Mouse (Mus musculus) MN1 (cell line): ENCODE measurements at regions not wholly inside any gene's neighbourhood (a gene's known extent, or its start where the extent isn't known, plus 50 kb on each side); places are given as distances from the start of the nearest gene placed in this dataset.

ENCODE experiments used
- DNase-seq: peaks from one replicate; pipeline ENCODE4 v3.0.0-alpha.2; 2016; ENCODE audit warnings: low spot score

DNA sequence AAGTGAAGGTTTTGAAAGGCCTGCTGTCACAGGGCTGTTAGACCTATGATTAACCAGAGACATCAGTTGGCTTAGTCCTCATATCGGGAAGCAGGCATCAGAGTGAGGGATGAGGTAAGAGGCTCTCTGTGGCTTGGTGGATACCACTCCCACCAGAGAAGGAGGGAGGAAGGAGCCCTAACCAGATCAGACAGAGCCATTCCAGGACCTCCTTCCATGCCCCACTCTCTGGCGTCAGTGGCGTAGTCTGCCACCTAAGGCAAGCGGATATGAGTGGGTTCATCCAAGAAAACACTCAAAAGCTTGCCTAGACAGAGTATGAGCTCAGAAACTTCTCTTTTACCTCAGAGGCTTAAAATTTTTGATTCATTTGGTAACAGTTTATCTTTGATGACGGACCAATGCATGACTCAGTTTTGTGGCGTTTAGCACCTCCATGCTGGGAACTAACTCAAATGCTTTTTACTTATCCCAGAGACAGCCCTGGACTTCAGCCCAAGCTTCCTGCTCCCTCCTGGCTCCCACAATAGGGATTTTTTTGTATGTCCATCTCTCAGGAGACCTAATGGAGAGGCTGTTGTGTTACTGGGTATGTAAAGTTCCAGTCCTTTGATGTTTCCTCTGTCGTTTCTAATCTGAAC, 367.5 kb upstream of the Rasgrp1 start:
- DNase-seq = peak; percentile 7

DNA sequence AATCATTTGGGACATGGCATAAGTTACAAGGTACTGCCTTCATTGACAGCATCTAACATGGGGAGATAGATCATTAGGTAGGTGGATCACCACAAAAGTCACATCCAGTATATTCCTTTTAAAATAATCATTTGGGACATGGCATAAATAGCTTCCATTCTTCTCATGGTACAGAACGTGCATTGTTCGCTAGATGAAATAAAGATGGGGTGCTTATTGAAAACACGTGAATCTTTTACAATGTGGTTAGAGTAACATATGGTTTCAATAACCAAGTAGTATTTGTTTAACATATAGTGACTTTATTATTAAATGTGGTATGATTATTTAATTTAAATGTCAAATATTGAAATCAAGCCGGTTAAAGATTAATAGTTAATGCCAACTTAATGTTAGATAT, 381.3 kb upstream of the Rasgrp1 start:
- DNase-seq = no peak

DNA sequence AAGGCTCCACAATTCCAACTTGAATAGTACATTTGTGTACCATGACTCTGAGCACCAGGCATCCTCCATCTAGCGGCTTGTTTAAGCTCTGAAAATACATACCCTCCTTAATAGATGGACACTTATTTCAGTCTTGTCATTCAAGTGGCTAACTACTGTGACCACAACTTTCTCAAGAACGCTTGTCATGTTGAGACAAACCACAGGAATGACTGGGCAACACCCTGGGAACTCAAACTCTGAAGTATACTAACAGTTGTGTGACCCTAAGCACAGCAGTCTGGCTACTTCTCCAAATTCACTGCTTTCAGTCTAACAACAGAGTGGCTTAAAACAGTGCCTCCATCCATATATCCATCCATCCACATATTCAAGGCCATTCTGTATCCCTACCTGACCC, 380.4 kb upstream of the Thbs1 start:
- no peak for DNase-seq

- no peak for DNase-seq
These were observed 369.3 kb upstream of the Thbs1 start for GRCm38 (mm10) chr2:117742413-117742812.

GRCm38 (mm10) chr2:117743901-117744300, 367.8 kb upstream of the Thbs1 start:
- no peak for DNase-seq

DNA sequence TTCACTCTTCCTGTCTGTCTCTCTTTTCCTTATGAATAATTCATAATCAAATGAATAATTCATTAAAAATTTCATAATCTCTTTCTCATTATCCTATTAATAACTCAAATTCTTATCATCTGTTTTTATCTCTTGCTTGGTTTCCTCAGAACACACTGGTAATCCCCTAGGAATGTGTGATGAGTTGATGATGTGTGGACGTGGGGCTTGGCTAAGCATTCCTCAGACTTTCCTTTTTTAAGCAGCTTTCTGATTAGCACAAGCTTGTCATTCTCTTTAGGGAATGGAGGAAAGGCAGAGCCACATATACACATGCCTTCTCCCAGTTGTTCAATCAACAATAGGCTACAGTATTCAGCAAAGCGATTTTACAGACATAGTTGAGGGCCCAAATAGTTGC, 365.9 kb upstream of the Thbs1 start:
- no peak for DNase-seq

DNA sequence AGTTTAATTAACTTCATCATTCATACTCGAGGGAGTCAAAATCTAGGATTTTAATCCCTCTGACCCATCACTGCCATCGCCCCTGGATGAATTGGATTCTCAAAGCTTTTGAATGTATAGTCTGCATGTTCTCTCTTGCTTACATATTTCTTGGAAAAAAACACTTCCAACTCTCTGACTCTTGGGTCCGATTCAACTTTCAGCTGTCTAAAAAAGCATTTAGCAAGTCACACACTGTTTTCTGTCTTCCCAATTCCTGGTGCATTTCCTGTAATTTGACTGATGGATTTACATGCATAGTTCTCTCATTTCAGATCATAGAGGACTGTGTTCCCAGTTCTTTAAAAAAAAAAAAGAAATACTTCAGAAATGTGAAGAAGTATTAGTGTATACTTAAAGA, 364.5 kb upstream of the Thbs1 start:
- DNase-seq = no peak

DNA sequence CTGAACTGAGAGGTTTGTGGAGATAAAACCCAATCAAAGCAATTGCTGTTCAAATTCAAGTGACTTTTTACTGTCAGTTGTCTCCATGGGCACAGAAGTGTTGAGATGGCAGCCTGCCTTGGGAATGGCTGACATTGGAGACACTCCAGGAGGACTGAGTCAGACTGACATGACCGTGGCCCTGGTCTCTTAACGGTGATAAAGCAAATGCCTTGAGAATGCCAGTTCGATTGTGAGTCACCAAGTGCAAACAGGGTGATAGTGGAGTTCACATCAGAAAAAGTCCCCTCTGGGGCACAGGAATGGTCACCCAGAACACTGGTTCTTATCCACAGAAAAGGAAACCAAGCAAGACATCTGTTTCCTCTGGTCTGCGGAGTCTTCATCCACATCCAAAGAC, 362.8 kb upstream of the Thbs1 start:
- DNase-seq = no peak

DNA sequence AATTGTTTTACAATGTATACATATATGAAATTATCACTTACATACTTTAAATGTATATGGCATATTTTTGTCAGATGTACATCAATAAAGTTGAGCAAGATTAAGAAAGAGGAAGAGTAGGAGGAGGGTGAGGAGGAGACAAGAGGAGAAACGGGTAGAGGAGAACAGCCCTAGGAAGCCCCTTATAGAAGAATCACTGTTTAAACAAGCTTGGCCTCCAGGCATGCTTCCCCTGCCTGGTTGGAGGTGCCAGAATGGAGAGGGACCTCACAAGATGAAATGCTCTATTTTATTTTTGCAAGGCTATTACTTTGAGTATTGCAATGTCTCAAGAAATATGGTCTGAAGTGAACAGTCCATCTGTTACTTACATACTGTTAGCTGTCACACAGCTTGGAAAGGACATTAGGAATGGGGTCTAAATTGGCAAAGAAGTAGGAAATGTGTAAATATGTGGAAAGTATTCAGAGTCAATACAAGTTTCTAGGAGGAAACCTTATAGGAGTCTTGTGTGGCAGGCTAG, 352.1 kb upstream of the Thbs1 start:
- DNase-seq = no peak

GRCm38 (mm10) chr2:117763631-117764030, 348.0 kb upstream of the Thbs1 start:
- no peak for DNase-seq

GRCm38 (mm10) chr2:117765572-117765971, 346.1 kb upstream of the Thbs1 start:
- no peak for DNase-seq

GRCm38 (mm10) chr2:117766450-117766849, 345.2 kb upstream of the Thbs1 start:
- no peak for DNase-seq

- DNase-seq = no peak
These were observed 342.1 kb upstream of the Thbs1 start for GRCm38 (mm10) chr2:117769402-117770114.

DNA sequence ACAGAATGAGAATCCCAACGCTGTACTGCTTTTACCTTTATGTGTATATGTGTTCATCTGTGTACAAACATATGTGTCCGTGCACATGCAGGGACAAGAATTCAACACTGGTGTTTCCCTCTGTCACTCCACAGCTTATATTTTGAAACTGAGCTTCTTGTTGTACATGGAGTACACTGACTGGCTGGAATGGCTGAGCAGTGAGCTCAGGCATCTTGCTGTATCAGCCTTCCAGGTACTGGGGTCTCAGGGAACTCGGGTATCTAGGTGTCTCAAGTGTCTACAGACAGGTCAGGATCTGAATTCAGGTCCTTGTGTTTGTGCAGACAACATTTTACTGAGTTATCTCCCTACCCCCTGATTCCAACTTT, 341.6 kb upstream of the Thbs1 start:
- DNase-seq = no peak

DNA sequence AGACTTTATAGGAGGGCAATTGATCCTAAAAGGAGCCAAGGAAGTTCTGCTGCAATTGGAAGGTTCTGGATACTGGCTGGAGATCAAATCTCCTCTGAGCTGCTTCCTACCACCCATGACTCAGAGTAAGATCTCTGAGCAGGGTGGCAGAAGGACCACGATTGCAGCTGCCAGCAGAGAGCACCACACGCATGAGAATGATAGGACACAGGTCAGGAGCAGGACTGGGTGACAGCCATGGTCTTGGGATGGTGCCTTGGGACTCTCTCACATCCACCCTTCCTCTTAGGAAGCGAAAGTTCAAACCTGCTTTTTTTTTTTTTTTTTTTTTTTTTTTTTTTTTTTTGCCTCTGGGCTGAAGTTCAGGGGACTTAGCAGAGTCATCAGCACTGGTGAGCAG, 331.4 kb upstream of the Thbs1 start:
- DNase-seq = no peak

DNA sequence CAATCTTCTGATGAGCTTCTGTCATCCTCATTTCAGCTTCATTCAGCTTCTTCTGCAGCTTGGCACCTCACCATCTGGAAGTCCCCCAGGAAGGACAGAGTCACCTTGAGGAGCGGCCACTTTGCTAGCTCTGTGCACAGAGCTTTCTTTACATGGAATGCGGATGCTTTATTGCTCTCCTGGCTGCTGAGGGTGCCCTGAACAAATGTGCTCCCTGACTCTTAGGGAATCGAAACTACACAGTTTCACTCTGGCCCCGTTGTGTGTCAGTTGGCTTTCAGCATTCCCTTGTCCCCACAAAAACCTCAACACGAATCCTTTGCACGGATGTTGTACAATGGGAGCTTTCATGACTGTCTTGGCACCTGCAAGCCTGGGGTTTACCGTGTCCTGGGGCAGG, 330.9 kb upstream of the Thbs1 start:
- no peak for DNase-seq

DNA sequence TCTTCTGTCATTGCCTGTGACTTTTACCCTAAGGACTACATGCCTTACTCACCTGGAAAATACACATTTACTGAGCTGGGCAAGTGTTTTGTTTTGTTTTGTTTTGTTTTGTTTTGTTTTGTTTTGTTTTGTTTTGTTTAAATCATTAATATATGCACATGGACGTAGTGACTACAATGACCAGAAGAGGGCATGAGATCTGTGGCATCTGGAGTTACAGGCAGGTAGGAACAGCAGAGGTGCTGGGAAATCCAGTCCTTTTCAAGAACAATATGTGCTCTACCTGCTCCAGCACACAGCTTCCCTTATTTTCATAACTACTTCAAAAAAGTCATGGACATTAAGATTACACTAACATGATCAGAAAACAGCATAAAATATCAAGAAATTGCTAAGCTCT, 324.4 kb upstream of the Thbs1 start:
- no peak for DNase-seq

DNA sequence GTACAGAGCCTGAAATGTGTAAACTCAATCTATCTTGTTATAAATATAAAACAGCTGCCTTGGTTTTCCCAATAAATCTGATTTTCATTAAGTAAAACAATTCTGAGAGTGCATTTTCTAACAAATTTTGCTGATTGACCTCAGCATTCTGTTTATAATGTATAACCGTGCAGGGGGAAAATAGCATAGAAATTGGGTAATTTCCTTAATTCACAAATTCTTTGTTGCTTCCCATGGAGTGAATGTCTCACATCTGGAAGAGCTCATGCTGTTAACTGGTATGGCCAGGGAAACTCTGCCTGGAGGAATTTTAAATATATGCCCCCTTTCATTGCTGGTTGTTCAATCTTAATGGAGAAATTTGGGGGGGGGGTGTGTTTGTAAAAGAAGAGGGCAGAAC, 317.4 kb upstream of the Thbs1 start:
- DNase-seq = no peak

DNA sequence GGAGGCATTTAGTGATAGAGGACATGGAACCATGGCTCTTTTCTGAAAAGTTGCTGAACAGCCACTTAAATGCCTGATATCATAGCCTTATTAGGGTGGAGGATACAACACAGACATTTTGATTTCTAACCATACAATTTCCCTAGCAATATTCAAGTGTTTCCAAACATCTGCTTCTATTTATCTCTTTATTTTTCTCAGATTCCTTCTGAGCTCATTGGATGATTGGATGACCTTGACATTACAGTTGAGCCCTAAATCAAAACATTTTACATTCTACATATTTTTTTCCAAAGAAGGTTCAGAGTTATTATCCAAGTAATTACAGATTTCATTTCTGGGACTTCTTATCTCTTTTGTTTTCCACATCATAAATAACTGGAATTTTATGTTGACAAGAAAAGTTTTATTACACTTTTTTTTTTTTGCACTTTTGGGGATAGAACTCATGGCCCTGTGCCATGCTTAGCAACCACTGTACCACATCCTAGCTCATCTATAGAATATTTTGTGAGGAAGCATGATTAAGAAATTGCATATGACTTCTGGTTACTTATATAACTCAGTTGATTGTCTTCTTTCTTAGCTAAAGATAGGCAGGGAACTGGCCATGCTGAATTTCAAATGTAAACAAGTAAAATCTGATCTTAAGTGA, 309.6 kb upstream of the Thbs1 start:
- DNase-seq = no peak

DNA sequence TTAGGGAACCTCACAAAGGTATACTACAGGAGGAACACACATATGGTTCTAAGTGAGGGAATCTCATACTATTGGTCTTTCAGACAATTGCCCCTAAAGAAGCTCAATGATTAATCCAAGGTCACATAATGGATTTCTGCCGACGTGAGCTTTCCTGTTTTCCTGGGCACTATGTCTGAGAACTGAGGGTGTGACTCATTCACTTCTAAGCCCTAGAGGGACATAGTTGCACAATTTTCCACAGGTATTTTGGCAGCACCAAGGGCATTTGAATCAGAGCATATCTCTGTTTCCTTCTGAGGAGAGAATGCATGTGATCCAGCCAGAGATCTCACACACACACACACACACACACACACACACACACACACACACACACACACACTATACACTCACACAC, 309.0 kb upstream of the Thbs1 start:
- DNase-seq = no peak

GRCm38 (mm10) chr2:117804686-117805085, 307.0 kb upstream of the Thbs1 start:
- DNase-seq = no peak

GRCm38 (mm10) chr2:117807121-117807520, 304.6 kb upstream of the Thbs1 start:
- no peak for DNase-seq

GRCm38 (mm10) chr2:117811506-117811905, 300.2 kb upstream of the Thbs1 start:
- DNase-seq = no peak
